Mouse (Mus musculus) ovary, postnatal 36 days (tissue): ENCODE results near the gene Akap2.
A peak's percentile ranks its signal among the peaks of the same experiment; 100 is the strongest.

ENCODE experiments used
- DNase-seq: peaks from one replicate; pipeline ENCODE4 v3.0.0; 2022; ENCODE audit warnings: low spot score, mixed read lengths

The Akap2 gene

GRCm38 (mm10) chr4:57717354-57717753, at the start of gene Akap2:
TSS of gene Akap2 (plus strand) at chr4:57717657.
- DNase-seq, result no peak

DNA sequence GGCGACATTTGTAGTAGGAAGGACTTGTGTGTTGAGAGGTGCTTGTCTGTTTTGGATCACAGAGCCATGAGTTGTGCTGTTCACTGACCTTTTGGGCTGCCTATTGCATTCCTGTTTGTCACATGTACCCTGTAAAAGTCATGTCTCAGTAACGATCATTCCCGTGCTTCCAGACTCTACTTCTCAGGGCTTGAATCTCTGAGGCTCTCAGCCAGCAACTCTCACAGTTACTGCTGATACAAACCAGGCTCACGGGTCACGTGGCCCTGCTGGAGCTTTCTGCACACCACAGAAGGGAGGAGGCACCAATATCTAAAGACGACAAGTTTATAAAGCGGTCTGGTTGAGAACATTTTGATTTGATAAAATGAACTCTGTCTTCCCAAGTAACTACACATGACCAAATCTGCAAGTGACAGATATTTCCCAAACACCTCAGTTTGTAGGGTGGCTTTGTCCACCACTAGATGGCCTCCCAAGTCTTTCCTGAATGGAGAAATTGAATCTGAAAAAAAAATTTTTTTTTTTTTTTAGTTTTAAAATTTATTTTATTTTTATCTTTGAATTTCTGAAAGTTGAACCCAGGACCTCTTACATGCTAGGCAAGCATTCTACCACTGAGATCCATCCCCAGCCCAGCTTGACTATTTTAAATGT, 46.5 kb upstream of the Akap2 start:
- DNase-seq, result peak; percentile 11

- DNase-seq, result no peak
Observed at GRCm38 (mm10) chr4:57672541-57672940, 44.9 kb upstream of the Akap2 start.

GRCm38 (mm10) chr4:57672996-57673906, 44.2 kb upstream of the Akap2 start:
- DNase-seq, result peak; percentile 83

DNA sequence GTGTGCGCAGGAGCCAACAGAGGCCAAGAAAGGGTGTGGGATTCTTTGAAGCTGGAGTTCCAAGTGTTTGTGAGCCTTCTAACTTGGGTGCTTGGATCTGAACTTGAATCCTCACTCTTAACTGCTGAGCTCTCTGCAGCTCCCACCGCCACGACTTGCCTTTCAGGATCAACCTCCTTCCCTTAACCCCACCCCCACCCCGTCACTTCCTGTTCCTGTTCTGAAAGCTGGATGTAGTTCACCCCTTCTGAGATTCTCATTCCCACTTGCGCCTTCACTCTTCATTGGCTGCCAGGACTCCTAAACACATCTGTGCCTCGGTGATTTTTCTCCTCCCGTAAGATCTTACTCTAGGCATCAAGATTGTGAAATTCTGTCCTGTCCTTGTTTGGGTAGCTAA, 43.1 kb upstream of the Akap2 start:
- no peak for DNase-seq

- peak; percentile 51 for DNase-seq
Observed at GRCm38 (mm10) chr4:57675387-57675786, 42.1 kb upstream of the Akap2 start.

DNA sequence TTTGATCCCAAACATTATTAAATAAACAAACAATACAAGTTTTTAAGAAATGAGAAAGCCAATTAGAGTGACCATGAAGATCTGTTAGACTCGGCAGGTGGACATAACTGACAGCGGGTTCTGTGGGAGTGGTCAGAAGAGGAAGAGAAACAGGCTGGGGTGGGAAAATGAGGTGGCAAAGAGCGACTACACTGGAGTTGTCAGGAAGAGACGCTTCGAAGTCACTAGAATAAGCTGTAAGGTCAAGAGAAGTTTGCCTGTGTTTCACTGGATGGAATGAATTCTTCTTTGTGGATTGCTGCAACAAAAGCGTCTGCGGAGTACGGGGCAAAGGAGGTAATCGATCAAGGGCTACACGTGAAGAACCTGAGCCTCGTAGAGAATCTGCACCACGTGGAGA, 39.5 kb upstream of the Akap2 start:
- no peak for DNase-seq

DNA sequence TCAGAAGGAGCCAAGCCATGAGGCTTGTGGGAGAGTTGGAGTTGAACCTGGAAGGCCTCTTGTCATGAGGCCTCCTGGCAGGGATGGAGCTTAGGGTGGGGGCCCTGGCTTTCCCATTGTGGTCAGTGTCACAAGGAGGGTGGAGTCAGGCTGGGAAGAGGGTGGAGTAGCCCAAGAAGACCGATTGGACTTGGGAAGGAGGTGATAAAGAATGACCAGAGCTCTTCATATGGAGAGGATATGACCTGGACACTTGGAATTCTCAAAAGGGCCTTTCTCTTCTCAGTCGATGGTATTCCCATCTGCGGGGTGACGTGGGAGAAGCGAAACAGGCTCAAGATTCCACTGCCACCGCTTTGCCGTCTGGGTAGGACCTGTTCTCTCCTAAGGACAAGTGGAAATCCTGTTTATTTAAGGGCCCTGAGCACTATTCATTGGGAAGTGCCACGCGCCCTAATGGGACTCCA, 38.4 kb upstream of the Akap2 start:
- no peak for DNase-seq

GRCm38 (mm10) chr4:57680186-57680585, 37.3 kb upstream of the Akap2 start:
- no peak for DNase-seq

GRCm38 (mm10) chr4:57681511-57681910, 35.9 kb upstream of the Akap2 start:
- DNase-seq, result no peak

- no peak for DNase-seq
Observed at GRCm38 (mm10) chr4:57682341-57682740, 35.1 kb upstream of the Akap2 start.

- DNase-seq, result no peak
Observed at GRCm38 (mm10) chr4:57682944-57683343, 34.5 kb upstream of the Akap2 start.

GRCm38 (mm10) chr4:57684676-57685215, 32.7 kb upstream of the Akap2 start:
- DNase-seq, result no peak

DNA sequence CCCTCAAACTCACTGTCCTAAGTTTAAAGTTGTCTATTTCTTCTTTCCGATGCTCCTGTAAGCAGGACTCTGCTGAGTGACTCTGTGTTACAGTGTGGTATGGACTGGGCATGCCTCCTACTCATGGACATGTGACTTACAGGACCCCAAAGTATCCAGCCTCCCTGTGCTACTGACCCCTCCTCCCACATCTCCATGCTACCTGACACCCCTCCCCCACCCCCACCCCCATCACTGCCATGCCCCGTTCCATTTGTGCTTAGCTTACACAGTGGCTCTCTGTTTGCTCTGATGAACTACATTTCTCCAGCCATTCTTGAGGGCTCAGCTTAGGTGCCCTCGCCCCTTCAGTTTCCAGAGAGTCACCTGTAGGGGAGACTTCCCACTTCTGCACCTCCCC, 30.7 kb upstream of the Akap2 start:
- DNase-seq, result no peak

DNA sequence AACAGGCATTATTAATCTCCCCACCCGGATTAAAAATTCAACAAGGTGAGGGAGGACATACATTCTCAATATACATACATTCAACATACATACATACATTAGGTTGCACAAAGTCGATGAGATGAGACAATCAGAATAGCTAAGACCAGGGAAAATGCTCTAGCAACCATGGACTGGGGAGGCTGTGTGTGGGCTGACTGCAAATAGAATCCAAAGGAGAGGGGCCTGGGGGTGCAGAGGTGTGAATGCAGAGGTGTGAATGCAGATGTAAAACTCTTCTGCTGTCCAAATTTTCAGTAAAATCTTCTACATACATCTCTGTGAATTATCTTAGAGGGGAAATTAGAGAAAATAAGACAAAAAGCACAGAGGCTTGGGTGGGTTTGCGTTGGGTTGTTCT, 29.9 kb upstream of the Akap2 start:
- no peak for DNase-seq

DNA sequence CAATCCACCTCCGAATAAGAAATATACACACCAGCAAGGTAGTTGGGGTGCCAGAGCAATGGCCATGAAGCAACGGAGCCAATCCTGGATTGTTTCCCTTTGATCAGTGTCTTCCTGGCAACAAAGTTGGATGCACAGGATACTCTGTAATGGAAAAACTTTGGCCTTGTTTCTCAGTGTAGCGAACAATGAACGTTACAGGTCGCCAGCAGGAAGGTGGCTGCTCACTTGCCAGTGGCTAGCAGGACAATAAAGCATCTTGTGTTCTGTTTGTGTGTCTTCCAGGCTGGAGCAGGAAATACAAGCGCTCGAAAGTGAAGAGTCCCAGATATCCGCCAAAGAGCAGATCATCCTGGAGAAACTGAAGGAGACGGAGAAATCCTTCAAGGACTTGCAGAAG, 29.3 kb upstream of the Akap2 start:
- DNase-seq, result no peak

DNA sequence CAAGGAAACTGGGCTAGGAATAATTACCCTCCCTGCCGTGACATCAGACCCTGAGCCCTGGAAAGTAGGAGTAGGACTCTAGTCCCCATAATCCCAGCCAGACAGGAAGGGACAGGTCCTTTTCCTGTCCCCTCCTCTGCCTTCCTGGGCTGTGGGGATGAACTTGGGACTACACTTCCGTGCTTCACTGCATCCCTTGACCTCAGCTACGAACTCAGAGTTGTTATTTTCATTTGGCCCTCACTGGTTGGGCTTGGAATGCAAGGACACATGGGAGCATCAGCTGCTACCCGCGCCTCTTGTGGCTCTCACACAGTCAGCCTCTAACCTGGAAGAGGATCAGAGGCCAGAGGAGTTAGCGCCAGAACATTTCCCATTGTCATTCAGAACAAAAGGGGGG, 27.5 kb upstream of the Akap2 start:
- DNase-seq, result no peak

DNA sequence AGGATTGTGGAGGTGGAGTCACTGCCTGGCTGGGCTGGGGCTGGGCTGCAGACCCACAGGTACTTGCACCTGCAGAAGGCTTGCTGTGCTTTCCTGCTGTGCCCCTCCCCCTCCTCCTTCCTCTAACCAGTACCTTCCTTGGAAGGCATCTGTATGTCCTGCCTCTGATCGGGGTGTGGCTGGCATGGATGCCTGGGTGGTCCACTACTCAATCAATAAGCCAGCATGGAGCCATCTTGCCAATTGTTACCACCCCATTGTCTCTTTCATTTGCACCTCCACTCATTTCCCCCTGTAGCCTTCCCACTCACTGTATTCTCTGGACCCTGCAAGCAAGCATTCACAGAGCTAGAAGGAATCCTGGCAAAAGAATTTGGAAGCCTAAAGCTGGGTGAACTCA, 26.7 kb upstream of the Akap2 start:
- no peak for DNase-seq

DNA sequence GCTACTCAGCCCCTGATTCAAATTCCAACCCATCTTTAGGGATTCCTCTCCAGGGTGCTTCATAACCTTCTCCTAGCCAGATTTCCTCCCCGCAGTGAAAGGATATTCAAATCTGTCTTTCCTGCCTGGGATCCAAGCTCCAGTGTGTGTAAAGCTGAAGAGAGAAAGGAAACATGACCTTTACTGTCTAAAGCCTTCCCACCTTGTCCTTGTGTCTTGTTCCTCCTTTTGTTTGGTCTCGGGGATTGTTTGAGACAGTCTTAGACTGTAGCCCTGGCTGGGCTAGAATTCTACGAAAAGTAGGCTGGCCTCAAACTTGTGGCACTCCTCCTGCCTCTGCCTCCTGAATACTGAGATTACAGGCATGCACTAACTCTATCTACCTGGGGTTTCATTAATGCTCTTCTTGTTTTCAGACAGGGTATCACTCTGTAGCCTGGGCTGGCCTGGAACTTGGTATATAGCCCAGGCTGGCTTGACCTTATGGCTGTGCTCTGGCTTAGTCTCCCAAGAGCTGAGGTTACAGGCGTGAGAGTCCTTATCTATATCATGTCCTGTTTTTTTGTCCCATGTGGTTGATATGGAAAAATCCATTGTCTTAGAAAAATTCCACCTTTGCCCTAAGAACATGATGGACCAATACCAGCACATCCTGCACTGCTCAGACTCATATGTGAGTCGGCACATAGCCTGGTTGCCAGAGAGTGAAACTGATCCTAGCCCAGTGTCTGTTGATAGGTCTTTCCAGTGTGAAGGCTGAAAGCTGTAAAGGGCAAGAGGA, 22.9 kb upstream of the Akap2 start:
- no peak for DNase-seq

- DNase-seq, result no peak
Observed at GRCm38 (mm10) chr4:57696955-57697354, 20.5 kb upstream of the Akap2 start.

GRCm38 (mm10) chr4:57697918-57698611, 19.4 kb upstream of the Akap2 start:
- no peak for DNase-seq

DNA sequence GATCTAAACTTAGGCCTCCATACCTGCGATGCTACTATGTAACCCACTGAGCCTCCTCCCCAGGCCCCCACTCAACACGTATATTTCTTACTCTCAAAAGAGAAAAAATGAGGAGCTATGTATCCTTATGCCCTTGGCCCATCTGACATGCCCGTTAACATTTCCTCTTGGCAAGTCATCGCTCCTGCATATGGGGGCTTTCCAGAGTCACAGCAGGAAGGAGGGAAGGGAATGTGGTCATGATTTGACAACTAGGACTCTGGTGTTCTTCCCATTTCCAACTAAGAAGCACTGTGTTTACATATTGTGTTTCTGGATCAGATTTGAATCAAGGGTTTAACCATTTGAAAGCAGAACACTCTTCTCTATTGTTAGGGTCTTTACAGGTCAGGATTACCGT, 15.9 kb upstream of the Akap2 start:
- DNase-seq, result no peak
